Mouse (Mus musculus) ovary, postnatal 36 days (tissue): ENCODE data around the gene Ptprs.

ENCODE experiments used
- DNase-seq: peaks from one replicate; pipeline ENCODE4 v3.0.0; 2022; ENCODE audit warnings: low spot score, mixed read lengths

Gene Ptprs

DNA sequence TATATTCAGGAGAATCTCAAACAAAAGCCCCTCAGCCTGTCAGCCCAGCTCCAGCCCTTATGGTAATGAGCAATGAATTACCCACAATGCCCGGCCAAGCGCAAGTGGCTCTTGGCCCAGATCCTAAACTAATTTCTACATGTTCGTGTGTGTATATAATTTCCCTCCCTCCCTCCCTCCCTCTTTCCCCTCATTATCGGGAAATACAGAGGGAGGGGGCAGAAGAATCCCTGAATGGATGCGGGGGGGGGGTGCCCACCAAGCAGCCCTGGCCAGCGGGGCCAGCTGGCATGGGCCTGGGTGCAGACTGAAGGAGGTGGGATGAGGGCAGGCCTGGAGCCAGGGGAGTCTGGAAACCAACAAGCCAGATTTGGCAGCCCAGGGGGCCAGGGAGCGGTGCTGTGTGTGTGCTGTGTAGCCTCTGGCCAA is 8.8 kb downstream of the Ptprs start:
- no peak for DNase-seq

DNA sequence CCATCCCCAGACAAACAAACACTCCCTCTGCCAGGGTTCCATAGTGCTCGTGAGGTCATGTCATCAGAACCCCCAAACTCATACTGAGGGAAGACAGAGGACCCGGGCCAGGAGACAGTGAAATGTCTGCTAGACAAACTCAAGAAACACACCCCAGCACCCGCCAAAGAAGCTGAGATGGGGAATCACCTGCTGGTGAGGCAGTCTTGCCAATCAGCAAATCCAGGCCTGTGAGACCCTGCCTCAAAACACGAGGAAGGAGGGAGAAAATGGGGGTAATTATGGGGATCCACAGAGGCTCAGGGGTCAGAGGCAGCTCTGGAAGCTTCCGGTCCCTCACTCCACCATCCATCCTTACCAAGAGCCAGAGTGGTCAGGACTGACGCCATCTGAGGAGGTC is 9.5 kb downstream of the Ptprs start:
- DNase-seq, result no peak

DNA sequence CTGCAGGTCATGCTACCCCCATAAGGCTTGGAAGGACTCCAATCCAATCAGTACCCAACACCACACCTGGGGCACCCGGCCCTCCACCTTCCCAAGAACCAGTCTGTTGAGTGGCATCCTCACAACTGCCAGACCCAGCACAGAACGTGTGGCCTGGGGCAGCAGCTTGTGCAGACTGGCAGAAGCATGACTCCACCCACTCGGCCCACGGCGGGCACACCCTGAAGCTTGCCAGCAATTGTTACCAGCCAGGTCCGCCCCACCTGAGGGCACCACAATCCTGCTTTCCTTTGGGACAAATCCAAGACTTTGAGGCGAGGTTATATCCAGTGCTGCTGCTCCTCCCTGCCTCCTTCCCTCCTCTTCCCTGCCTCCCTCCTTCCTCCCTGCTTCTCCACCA is 11.5 kb downstream of the Ptprs start:
- DNase-seq, result no peak

DNA sequence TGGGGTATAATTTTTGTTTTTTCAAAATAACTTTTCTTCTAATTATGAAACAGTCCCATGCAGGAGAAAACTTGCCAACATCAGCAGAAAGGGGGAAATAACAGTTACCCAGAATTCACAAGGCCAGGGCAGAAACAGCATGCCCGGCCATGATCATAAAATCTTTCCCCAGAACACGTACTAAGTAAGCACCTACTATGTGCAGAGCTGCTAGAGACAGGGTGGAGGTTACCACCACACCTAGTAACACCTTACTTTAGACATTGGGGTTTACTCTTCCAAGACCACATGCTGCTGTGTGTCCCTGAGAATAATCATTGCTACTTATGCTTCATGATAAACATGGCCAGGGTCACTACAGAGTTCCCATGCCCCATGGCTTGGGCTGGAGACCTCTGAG is 11.9 kb downstream of the Ptprs start:
- no peak for DNase-seq

DNA sequence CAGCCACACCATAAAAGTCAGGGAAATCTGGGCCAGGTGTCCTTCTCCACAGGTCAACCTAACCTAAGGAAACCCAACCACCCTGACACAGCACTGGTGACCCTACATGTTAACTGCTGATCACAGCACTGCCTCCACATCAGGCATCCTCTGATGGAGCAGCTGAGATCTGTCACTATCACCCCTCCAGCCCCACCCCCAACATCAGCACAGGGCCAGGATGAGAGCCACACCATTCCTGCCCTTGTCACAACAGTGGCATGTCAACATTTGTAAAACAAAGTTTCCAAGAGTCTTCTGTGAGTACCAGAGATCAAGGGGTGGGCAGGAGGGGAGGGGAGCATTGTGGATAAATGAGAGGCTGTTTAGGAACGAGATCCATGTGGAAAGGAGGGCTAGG is 12.8 kb downstream of the Ptprs start:
- no peak for DNase-seq

DNA sequence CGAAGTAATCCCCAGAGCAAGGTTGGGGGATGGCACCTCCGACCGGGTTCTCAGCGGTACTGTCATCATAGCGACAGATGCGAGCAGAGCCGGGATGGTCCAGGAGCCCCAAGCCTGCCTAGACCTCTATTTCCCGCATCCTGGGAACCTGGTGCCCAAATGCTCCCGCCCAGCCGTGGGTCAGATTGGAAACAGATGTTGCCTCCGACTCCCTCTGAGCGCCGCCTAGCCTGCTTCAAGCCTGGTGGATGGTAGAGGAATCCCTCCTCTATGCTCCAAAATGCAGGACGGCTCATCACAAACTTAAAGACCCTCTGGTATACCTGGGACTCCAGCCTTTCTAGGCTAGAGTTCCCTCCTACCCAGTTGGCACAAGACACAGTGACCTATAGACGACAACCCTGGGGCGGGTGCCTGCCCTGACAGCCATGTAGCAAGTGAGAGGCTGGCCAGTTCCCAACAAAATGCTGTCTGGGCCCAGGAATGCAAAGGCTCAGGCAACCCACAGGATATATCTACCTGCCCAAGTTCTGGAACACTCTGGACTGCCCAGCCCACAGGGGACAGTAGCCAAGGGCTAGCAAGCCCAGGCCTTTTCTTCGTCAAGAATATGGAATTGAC is 13.3 kb downstream of the Ptprs start:
- no peak for DNase-seq

DNA sequence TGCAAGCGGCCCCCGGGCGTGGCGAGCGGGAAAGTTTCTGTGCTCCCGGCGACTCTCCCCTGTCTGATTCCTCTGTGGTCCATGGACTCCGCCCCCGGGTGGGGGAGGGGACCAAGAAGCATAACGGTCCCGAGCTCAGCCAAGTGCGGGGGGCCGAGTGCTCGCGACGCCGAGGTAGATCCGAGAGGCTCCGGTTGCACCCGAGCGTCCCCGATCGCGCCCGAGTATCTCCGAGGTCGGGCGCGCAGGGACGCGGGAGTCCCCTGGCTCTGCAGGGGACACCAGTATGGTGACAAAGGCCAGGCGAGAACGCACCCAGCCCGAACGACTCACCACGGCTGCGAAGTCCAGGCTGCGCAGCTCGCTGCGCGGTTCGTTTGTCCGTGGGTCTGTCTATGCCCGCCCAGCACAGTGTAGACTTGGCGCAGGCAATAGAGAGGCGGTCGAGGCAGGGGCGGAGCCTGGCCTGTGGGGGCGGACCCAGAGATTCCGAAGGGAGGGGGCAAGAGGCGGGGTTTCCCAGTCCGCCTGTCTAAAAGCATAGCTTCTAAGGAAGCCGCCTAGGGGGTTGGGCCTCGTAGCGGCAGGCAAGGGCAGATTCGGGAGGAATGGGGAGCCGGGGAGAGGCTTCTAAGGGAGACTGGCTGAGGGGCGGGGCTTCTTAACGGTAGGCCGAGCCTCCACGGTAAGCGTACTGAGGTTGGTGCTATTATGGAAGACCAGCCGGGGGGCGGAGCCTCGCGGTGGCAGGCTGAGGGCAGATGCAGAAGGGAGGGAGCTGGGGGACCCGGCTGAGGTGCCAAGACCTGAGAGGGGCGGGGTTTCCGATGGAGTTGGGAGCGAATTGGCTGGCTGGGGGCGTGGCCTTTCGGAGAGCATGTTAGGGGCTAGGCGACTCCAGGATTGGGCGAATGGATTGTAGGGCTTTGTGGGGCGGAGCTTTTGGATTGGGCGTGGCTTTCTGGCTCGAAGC is 14.2 kb downstream of the Ptprs start:
- DNase-seq, result peak; percentile 99

DNA sequence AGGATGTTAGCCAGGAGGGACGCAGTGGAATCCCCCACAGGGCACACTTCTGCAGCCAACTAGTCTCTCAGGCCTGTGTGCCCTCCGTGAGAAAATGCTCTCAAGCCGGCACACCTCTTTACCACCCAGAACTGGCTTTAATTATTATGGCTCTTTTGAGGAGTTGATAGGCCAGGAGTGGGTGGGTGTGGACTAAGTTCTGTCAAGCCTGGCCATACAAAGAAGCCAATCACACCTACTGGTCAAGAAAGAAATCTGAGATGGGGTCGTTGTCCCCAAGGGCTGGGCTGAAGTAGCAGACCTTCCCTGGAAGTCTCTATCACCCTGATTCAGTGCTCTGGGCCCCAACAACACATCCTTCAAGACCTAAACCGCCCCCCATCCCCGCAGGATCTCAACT is 15.4 kb downstream of the Ptprs start:
- no peak for DNase-seq

DNA sequence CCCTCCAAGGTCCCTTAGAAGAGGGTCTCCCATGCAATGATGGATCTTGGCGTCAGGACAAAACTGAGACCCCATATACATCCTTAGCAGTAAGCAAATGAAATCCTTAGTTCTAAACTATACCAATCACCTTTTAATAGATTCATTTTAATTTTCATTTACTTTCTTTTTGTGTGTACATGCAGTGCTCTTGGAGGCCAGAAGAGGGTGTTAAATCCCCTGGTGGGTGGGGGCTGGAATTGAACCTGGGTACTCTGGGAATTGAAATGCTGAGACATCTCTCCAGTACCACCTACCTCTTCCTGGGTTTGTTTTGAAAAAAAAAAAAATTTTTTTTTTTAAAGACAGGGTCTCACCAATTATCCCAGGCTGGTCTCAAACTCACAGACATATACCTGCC is 18.8 kb downstream of the Ptprs start:
- DNase-seq, result no peak

DNA sequence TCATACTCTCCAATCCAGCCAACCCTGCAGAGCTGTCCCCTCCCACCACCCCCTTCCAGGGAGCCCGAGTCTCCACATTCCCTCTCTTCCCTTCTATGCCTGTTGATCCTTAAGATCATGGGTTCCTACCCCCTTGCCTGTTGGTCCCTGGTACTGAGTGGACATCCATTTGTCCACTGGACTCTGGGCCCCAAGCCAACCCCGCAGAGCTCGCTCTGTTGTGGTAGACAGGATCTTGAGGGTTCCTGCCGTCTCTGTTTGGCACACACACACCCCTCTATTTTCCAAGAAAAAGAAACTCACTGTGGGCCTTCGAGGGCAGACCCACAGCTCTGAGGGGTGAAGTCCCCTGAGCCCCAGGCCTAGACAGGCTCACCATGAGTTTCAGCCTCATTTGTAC is 19.9 kb downstream of the Ptprs start:
- DNase-seq, result no peak

DNA sequence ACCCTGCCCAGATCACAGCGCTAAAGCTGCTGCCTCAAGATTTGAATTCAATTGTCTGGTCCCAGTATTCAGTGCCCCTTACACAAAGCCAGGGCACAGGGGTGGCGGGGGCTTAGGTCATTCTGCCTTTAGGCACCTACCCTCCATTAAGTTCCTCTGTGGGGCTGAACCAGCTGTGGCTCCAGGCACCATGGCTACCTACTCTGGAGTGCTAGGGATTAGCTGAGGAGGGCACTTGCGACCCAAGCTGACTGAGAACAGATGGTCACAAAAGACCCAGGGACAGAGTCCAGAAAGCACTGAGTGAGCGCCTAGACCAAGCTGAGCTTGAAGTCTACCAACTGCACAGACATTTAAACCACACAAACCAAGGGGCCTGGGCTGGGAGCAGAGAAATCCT is 22.6 kb downstream of the Ptprs start:
- DNase-seq, result no peak

DNA sequence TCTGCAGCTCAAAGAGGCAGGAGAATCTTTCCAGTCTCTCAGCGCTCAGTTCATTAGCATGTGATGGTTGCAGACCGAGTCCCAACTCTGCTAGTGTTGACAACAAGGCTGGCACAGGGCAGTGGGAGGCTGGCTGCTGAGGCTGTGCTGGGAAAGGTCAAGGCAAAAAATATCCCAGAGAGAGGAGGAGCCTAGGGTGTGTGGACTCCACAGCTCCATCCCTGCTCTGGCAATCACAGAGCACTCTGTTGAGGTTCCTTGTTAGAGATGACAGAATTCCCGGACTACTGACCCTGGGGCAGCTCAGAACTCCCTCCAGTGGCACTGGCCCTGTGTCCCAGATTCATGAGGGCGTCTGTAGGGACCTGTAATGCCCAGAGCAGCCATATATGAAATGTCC is 23.0 kb downstream of the Ptprs start:
- DNase-seq, result no peak

DNA sequence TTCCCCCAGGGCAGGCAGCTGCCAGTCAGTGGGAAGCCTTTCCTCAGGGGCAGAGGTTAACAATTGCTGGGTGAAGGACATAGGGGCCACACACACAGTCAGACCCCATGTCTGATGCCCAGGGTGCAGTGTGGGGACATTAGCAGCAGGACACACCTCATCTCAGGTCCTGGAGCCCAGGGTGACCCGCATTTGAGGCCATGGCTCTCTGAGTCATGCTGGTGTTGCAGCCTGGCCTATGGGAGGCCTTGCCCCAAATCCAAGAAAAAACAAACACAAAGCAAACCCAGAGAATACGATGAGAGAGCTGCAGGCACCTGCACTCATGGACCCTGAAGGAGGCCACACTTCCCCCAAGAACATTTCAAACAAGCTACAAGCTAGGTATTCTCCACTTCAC is 28.6 kb downstream of the Ptprs start:
- no peak for DNase-seq

DNA sequence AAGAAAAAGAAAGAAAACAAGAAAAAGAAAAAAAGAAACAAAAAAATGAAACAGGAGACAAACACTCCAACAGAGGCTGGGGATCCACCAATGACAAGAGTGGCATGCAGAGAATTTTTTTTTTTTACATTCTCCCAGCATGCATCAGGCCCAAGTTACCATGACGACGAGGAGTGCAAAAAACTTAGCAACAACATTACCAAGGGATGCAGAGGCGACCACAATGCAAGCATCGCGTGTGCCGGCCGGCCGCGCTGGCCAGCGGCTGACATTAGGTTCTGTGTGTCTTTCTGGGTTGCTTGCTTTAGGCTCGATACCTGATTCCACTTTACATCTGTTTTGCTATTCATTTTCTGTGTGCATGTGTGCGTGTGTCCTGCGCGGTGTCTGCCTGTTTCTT is 30.9 kb downstream of the Ptprs start:
- DNase-seq, result no peak

DNA sequence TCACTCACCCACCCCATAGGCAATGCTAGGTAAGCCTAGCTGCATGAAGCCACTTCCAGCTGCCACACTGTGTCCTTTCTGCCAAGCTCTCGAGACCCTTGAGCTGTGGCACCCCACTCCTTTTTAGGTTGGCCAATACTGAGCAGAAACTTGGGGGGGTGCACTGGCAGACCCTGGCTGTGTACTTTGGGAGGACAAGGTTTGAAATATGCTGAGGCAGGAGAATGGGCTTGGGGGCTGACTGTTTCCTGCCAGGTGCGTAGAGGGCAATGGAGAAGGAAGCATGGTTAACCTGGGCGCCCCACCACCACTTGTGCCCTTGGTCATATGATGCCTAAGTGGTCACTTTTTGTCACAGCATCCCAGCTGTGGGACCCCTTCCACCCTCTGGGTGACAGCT is 31.5 kb downstream of the Ptprs start:
- no peak for DNase-seq

DNA sequence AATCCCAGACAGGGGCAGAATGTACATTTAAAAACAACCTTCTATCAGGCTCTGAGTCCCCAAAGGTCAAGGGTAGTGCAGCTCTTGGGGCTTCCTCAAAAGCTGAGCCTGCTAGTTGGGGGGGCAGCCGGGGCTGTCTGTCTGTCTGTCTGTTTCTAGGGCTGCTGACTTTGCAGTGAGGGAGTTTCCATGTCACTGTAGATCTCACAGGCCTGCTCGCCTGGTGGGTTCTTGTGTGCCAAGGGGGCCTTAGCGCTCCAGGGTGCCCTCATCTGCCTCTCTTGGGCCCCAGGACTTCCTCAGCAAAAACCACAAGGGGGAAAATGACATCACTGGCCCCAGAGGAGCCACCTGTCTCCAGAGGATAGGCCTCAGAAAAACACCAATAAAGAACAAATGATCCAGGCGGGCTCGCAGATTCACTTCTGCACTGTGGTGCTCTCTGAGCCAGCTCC is 32.9 kb downstream of the Ptprs start:
- DNase-seq, result no peak

DNA sequence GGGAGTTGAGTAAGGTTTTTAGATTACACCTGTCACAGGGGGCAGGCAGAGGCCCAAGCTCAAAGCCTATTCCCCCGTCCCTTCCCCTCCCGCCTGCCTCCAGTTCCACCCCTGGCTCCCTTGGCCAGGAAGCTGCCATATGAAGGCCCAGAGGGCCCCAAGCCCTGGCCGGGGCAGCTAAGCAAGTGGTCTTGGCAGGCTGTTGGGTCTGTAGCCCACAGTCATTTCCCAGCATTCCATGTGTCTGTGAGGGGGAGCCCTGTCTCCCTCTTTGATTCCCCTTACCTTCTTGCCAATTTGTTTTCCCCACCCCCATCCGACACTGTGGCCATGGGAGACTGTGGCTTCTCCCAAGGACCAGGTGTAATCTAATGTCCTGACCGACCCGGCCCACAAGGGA is 34.0 kb downstream of the Ptprs start:
- DNase-seq, result no peak

DNA sequence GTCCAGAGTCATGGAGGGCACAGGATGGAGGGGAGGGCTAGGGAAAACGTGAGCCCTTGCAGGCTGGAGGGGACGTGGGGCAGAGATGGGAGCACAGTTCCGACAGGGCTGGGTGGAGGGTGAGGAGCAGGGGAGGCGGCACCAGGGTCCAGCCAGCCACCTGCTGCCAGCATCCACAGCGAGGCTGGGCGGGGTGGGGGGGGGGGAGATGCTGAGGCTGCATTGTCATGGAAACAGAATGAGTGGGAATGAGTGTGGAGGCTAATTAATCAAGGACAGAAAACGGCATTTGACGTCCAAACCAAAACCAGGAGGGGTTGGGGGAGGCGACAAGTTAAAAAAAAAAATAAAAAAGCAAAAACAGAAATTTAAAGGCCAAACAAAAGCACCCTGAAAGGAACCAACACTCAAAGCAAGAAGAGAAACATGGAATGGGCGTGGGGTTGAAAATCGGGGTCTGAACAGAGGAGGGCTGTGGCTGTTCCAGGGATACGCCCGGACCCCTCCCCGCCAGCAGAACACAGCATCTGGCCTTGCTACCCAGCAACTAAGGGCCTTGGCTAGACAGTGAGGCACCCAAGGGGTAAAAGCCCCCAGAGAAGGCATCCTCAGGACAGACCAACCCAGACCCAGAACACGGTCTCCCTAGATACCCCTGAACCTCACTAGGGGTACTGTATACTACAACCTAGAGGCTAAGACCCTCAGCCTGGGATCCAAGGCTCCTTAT is 36.4 kb downstream of the Ptprs start:
- DNase-seq, result no peak

DNA sequence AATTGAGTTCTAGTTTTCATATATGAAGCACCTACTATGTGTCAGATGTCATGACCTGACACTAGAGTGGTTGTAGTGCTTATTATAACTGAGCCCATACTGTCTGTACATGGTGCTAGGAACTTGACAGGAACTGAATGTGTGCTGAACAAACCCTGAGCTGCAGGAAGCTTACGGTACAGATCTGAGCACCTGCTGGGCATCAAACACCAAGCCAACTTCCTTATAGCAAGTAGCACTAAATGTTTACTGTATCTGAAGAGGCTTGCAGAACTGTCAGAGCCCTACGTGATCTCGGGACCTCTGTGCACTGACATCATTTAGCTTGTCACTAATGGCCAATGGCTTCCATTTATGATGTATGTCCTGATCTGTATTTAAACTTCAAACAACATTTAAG is 44.7 kb downstream of the Ptprs start:
- no peak for DNase-seq

DNA sequence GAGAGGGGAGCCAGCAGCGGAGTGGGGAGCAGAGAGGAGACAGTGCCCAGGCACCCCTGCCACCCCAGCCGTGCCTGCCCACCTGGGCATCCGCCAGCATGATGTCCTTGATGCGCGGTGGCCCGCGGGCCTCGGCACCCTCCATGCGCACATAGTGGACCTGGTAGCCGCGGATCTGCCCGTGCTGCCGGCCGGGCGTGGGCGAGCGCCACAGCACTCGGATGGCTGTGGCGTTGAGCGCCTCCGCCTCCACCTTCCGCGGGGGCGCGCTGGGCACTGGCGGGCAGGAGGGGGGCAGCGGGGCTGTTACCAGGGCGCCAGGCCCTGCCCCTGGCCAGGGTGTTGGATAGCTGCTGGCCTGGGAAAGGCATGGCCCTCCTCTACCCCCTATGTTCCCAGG is 48.4 kb downstream of the Ptprs start:
- no peak for DNase-seq

DNA sequence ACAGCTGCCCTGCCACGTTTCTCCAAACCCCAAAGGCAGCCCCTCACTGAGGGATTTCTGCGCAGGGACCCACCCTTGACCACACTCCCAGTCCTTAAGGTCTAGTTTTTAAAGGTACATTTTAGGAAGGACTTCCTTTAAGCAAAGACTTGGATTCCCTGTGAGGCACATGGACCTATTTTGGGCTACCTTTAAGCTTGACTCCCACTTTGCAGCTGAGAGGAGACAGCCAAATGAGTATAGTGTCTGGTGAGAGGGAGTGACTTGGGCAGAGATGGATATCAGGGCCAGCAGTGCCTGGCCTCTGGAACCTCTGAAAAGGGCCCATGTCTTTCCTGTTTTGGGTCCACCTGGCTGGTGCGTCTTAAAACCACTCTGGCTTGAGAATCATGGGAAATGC is 50.3 kb downstream of the Ptprs start:
- no peak for DNase-seq

DNA sequence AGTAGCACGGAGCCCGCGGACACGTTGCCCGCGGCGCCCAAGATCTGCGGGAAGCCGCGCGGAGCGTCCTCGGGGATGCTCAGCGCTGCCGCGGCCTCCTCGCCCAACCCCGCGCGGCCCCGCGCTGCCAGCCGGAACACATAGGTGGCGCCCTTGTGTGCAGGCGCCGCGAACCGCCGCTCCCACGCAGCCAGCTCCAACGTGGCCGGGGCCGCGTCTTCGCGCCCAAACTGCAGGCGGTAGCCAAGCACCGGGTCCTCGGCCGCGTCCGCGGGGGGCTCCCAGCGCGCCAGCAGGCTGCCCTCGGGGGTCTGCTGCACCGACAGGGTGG is 50.7 kb downstream of the Ptprs start:
- peak; percentile 89 for DNase-seq
